Mouse (Mus musculus) lung, postnatal 14 days (tissue): ENCODE measurements around the gene C1qtnf9.

Experiments
- DNase-seq: peaks from one replicate; pipeline ENCODE4 v3.0.0; 2021

Gene C1qtnf9

DNA sequence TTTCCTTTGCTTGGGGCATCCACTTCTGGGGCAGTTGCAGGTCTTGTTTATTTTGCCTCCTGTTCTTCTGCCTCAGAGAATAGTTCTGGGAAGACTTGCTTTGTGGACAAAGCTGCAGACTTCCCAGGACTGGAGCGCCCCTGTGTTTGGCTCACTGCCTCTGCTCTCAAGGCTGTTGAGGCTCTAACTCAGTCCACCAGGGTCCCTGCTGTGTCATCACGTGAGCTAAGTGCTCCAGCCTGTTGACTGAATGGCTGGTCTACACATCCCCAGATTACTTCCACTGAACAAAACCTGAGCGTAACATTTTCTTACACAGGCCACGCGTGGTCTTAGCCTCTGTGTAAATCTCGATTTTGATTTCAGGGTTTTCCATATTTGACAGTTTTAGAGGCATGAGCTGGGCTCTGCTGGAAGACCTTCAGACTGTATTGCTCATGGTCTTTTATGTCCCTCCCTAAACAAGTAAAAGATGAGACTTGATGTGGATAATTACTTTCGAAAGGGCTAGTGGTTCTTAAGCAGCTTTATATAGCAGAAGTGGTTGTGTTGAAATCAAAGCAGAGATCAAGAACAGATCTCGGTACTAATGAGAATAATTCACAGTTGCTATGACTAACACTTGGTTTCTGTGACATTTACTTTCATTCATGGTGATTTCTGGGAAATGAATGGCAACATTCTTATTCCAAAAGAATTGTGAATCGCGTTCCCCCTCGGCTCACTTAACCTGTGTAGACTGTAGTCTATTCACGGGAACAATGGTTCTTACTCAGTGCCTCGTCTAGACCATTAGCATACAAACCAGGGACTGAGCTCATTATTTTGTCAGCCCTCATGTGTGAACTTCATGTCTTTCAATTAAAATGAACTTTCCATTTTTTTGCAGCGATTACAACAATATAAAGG lies 14.8 kb upstream of the C1qtnf9 start:
- DNase-seq: no peak

DNA sequence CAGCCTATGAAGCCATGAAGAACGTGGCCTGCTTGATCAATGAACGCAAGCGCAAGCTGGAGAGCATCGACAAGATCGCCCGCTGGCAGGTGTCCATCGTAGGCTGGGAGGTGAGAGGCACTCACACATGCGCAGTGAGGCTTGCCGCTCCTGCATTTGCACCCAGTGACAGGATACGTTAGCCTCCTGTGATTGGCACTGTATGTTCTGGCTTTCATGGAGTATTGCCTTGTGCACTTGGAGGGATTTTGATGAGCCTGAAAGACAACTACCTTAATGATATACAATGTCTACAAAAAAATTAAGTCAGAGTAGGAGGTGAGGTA lies 14.2 kb upstream of the C1qtnf9 start:
- DNase-seq: no peak

DNA sequence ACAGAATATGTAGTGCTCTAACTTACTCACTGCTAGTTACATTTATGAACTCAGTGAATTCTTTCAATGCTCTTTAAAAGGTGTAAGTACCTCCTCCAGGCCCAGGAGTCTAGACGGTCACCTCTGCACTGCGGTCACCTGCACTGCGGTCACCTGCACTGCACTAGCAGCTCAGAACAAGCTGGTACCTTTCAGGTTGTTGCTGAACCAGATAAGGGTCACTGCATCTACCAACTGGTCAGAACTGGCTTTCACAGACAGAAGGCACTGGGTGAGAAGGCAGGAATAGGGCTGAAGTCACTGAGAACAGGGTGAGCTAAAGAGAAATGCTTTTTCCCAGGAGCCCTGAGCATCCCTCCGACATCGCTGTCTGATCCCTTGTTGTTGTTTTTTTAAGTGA lies 13.3 kb upstream of the C1qtnf9 start:
- no peak for DNase-seq

DNA sequence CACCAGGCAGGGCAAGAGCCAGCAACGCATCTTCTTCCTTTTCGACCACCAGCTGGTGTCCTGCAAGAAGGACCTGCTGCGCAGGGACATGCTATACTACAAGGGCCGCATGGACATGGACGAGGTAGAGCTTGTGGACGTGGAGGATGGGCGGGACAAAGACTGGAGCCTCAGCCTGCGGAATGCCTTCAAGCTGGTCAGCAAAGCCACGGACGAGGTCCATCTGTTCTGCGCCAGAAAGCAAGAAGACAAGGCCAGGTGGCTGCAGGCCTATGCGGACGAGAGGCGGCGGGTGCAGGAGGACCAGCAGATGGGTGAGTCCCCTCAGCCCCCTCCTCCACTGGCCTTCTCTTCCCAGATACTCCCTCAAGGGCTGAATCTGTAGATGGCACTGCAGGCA lies 11.7 kb upstream of the C1qtnf9 start:
- DNase-seq: no peak

DNA sequence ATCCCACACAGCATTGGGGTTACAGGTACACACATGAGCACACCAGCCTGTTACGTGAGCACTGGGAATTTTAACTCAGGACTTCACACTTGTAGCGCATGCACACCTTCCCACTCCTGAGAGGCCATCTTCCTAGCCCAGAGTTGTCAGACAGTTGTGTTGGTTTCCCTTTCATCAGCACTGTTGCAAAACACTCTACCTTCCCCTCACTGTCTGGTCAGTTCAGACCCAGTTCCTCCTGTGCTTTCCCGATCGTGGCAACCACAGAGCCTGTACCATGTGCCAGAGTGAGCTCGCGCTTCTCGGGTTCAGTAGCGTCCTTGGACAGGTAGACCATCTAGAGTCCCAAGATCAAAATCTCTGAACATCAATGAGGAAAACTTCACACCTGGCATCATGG lies 10.7 kb upstream of the C1qtnf9 start:
- DNase-seq: no peak

DNA sequence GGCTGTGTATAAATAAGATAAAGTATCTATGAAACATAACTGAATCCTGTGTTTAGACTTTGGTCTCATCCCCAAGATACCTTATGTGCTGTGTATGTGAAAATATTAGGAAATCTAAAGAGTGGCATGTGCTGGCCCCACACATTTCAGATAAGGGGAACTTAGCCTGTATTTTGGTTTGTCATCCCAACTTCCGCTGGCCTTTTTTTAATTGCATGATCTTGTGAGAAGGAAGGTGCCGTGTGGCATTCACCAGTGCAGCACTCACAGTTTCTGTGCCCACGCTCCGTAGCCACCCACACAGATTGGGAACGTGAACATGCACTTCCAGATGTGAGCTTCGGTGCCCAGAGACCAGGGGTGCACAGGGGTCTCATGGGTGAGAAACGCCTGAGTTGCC lies 10.2 kb upstream of the C1qtnf9 start:
- no peak for DNase-seq

DNA sequence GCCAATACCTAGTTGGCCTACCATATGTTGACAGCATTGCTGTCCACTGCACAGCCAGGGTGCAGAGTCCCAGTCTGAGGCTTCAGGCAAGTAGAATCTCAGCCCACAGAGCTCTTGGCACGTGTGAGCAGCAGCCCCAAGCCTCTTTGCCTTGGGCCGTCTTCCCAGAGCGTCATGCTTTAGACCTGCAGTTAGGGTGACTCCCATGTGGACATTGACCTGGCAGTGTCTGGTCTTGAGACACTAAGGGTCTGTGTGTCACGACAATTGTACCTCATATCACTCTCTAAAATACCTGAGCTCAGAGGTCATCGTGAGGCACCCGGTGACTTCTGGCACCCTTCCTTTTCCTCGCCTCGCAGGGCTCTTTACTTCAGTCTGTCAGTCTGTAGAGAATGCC lies 8.8 kb upstream of the C1qtnf9 start:
- no peak for DNase-seq

DNA sequence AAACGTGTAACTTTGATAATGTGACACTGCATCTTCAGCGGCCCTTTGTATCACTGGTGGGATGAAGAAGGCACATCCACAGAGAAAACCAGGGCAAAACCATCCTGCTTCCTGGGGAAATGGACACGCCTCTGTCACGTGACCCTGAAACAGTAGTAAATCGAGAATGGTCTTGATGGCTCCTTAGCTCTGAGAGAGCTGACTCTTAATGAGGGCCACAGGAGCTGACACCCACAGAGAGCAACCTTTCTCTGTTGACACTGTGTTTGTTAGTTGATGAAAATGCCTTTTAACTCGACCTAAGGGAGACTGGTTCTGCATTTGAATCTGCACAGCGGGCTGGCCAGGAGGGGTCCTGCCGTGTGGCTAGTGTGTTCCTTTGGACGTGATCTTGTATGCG lies 6.1 kb upstream of the C1qtnf9 start:
- DNase-seq: no peak

DNA sequence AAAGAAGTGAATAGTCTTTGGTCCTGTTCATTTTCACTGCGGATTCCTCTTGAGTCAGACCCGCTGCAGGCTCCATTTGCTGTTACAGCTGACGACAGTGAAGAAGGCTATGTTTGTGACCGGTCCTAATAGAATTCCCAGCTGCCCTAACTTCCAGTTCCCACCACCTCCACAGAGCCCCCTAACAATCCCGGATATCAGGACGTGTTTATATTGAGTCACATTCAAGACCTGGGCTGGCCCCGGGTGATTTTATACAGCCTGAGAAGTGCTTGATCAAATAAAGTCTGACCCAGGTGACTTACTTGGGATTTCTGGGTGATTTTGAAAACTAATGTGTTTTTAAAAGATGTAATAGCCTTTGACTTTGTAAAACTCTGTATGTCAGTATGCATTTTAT lies 5.2 kb upstream of the C1qtnf9 start:
- DNase-seq: no peak

DNA sequence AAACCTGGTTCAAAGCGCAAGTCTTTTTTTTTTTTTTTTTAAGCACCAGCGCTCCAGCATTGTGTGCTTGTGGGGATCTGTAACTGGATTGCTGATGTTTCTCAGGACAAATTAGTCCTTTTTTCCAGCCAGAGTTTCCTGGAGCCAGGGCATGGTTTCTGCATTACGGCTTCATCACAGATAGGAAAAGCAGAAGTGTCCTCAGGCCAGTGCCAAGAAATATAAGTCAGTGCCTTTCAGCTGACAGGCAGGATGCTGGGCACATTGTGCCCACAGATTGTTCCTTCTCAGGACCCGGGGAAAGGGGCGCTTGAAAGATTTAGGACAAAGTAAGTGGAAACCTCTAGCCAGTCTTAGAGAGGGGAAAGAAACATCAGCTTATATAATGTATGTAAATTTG lies 4.2 kb upstream of the C1qtnf9 start:
- no peak for DNase-seq

DNA sequence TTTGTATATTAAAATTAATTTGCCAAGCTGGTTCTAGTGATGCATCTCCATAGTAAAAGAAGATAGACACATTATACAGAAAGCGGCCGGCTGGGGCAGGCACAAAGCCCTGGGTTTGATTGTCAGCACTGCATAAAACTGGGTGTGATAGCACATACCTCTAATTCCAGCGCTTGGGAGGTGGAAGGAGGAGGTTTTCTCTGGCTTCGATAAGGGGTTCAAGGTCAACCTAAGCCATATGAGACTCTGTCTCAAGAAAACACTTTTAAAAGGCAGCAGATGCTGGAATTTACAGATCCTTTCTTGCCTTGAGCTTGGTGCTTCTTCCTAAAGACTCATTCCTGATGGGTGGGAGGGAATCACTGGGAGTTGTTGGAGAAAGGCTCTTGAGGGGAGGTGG lies 3.4 kb upstream of the C1qtnf9 start:
- DNase-seq: no peak

DNA sequence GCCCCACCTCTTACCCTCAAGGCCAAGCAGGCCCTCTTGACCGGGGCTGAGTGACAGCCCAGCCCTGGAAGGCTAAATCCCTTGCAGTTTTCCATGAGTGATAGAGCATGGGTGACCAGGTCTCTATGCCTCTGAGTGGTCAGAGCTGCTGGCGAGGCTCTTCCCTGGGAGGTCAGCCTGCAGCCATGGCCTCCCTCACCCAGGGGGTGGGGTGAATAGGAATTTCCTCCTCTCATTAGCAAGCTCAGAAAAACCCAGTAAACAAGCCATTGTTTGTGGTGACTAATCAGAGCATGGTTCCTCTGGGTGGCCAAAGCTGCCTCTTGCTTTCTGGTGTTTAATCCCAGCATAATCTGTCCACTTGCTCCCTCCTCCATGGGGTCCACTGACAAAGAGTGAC lies 2.9 kb upstream of the C1qtnf9 start:
- no peak for DNase-seq

DNA sequence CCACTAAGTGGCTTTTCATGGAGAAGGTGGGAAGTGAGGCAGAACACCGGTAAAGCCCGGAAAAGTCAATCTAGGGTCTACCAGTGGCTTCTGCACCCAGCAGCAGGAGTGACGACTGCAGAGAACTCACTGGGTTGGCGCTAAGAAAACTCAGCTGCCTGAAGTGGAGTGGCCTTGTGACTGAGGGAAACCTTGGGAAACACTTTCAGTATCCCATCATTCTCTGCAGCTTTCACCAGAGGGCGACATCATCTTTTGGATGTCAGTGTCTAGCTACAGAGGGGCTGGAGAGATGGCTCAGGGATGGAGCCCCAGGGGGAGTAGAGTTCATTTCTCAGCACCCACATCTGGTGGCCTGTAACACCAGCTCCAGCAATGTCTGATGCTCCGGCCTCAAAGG lies 1.4 kb downstream of the C1qtnf9 start:
- DNase-seq: no peak

DNA sequence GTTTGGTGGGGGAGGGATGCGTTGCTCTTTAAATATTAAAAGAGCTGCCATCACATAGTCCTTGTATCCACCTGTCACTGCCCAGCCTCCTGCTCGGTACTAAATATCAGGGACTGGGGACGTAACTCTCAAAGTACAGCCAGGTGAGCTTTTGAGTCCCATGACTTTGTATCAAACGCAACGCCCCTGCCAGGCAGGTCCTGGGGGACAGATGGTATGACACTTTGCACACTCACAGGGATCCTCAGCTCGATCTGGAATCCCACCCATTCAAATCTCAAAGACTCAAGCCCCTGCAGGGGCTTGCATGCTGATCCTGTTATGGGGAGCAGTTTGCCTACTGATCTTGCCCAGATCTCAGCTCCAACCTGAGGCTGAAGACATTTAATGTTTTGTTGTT lies 2.7 kb downstream of the C1qtnf9 start:
- no peak for DNase-seq

DNA sequence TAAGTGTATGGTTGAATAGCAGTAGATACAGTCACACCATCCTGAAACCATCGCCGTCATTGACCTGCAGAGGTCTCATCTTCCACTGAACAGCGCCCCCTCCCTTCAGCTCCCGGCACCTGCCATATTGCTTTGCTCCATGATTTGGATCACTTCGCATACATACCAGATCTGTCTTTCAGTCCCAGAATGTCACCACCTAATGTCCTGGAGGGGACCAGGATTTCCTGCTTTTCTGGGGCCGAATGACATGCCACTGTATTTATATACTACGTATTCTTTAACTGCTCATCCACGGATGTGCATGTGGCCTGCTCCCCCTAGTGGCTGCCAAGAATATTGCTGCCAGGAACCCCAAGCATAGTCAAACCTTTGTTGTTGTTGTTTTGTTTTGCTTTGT lies 3.1 kb downstream of the C1qtnf9 start:
- DNase-seq: peak; percentile 82

DNA sequence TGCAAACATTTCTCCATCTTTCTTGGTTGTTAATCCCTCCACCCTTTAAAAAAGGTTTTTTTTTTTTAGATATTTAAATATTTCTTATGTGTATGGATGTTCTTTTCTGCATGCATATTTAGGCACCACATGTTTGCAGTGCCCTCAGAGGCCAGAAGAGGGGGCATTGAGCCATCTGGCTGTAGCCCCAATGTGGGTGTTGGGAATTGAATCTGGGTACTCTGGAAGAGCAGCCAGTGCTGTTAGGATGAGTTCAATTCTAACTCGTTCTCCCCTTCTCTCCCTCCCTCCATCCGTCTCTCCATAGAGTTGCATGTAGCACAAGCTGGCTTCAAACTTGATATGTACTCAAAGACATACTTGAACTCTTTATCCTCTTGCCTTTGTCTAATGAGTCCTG lies 5.5 kb downstream of the C1qtnf9 start:
- no peak for DNase-seq

DNA sequence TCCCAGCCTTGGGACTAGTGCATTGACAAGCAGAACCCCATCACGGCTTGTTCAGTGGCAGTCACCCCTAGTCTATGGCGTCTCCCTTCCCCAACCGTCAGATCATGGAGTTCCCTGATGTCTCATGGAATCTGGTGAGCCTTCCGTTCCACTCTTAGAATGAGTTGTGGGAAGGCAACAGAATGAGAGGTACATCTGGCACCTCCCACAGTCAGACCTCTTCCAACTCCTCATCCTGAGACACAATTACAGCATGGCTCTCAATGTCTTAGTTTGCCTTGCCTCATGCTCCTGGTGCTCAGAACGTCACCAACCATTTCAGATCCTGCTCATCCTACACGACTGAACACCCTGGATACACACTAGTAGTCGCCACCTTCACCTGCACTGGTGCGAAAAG lies 8.6 kb downstream of the C1qtnf9 start:
- DNase-seq: no peak

DNA sequence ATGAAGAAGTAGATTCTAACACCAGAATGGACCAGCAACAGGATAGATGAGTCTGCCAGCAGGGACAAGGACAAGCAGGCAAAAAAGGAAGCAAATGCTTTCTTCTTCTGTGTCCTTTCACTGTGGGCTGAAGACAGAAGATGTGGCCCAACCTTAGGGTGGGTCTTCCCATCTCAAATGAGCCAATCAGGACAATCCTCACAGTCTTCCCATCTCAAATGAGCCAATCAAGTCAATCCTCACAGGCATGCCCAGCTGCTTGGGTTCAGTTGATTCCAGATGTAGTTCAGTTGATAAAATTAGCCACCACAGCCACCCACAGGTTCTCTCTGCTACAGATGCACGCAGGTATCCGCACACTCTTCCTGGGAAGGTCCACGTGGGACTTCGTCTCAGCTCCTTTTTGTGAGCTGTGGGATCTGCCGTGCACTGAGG lies 9.6 kb downstream of the C1qtnf9 start:
- DNase-seq: no peak

DNA sequence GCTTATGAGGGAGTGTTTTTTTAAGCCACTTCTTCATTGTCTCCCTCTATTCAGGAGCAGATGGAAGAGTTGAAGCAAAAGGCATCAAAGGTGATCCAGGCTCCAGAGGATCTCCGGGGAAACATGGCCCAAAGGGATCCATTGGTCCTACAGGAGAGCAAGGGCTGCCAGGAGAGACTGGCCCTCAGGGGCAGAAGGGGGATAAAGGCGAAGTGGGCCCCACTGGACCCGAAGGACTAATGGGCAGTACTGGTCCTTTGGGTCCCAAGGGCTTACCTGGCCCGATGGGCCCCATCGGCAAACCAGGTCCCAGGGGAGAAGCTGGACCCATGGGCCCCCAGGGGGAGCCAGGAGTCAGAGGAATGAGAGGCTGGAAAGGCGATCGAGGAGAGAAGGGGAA lies 11.3 kb downstream of the C1qtnf9 start:
- no peak for DNase-seq

DNA sequence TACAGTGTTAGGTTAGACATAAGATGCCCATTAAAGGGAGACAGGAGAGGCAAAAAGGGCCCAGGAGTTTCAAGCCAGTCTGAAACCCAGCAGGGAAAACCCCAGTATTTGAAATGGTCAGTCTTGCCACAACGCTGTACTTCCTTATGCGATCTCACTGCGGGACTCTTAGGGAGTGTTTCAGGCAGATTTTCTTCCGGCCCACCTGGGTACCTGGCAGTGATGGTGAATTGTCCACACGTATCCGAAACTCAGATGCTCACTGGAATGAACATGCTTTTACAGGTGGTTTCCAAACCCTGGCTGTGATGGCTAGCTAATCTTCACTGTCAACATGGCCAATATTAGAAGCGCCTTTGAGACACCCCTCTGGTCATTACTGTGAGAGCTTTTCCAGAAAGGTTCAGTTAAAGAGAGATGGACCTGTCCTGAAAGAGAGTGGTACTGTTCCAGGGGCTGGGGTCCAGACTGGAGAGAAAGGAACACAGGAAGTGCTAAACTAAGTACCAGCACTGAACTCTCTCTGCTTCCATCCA lies 14.3 kb downstream of the C1qtnf9 start:
- DNase-seq: no peak

DNA sequence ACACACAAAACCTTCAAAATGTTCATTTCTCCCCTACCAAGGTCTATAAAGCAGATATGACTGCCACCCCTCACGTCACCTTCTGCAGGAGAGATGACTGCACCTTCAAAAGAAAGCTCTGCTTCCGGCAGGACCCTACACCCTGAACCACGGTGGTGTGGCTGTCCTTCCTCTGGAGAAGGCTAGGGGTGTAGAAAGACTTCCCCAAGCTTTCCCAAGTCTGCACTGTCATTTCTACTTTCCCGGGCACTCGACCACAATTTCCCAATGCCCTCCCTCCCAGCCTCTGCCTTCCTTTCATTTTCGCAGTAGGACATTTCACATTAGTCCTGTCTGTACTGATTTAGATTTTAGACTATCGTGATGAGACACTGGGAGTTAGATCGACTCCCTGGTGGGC lies 15.3 kb downstream of the C1qtnf9 start:
- no peak for DNase-seq

DNA sequence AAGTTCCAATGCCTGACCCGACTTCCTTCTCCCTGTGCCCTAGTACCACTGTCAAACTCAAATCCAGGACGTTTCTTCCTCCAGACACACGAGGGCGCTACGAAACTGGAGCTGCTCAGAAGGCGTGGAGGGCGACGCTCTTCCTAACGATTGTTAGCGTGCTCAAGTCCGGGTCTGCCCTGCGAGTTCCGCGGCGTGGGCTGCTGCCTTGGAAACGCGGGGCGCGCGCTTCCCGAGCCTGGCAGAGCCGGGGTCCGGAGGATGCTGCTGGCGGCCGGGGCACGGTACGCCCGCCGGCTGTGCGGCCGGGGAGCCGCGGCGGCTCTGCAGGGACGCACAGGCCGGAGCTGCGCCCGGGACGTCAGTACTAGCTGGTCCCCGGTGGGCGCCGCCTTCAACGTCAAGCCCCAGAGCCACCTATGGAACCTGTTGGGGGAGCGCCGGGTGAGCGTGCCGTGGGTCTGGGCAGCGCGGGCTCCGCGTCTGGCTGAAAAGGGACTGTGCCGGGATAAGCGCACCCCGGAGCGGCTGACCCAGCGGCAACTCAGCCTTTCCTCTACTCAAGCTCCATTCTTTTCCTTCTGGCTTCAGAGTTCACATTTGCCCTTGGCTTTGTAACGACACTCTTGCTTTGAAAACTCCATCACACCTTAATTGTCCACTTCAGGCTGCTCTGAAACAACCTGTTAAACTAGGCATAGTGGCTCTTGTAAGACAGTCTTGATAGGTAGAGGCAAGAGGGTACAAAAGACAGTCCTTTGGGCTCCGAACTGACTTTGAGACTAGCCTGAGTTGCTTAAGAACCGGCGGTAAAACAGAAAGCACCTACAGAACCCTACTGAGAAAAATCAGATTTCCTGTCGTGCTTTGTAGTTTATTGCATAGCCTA lies 16.7 kb downstream of the C1qtnf9 start, which contains the start of gene Mipep:
Mipep (plus strand) TSS at position 147 of the 889 bp plus-strand sequence.
- DNase-seq: peak; percentile 86

DNA sequence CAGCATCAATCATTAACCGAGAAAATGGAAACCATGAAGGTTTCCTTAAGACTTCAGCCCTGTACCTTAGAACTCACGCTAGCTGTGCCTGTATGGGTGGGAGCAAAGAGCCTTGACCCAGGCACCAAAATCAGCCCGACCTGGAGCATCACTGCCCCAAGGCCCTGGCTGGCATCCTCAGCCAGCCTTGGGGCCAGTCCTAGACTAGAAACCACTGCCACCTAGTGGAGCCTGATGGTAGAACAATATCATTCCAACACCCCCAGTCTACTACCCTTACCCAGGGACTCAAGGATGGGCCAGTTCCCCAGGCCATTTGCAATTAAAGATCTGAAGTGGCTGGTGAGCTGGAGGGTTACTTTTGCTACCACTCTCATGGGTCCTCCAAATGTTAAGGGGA lies 22.2 kb downstream of the C1qtnf9 start:
- peak; percentile 77 for DNase-seq
